Mouse (Mus musculus) embryonic facial prominence, embryonic 13.5 days (tissue): ENCODE measurements around the gene Fnbp1. TPM values are rescaled to one million over a fixed set of nuclear protein-coding genes. Genes with fewer than 3 reads are reported as not detected.
A peak's percentile ranks its signal among the peaks of the same experiment; 100 is the strongest.

Experiments used
- ATAC-seq: fragments of 200-750 bp; cut with Nextera tagmentation; 2 replicates; pipeline ENCODE4 v1.8.0; 2017; ENCODE audit warnings: low read depth; ENCODE audit not compliant: insufficient number of reproducible peaks, insufficient read depth, low FRiP score, low TSS enrichment
- H3K27ac ChIP-seq: fragments of 300-500 bp; sonication (generic); 2 replicates; pipeline ENCODE4 v1.5.1; 2015; ENCODE audit warnings: moderate library complexity, mild to moderate bottlenecking, inconsistent platforms
- H3K27me3 ChIP-seq: fragments of 300-500 bp; sonication (generic); 2 replicates; pipeline ENCODE4 v1.6.1; 2015; ENCODE audit warnings: mild to moderate bottlenecking, inconsistent platforms
- H3K36me3 ChIP-seq: fragments of 300-500 bp; sonication (generic); 2 replicates; pipeline ENCODE4 v1.6.1; 2015; ENCODE audit warnings: mild to moderate bottlenecking, inconsistent platforms
- H3K4me1 ChIP-seq: fragments of 300-500 bp; sonication (generic); 2 replicates; pipeline ENCODE4 v1.6.1; 2015; ENCODE audit warnings: inconsistent platforms
- H3K4me2 ChIP-seq: fragments of 300-500 bp; sonication (generic); 2 replicates; pipeline ENCODE4 v1.6.1; 2015; ENCODE audit warnings: moderate library complexity, mild to moderate bottlenecking, inconsistent platforms
- H3K4me3 ChIP-seq: fragments of 300-500 bp; sonication (generic); 2 replicates; pipeline ENCODE4 v1.5.1; 2015; ENCODE audit warnings: mild to moderate bottlenecking, inconsistent platforms
- H3K9ac ChIP-seq: fragments of 300-500 bp; sonication (generic); 2 replicates; pipeline ENCODE4 v1.6.1; 2015; ENCODE audit warnings: mild to moderate bottlenecking, inconsistent platforms
- H3K9me3 ChIP-seq: fragments of 300-500 bp; sonication (generic); 2 replicates; pipeline ENCODE4 v1.6.1; 2016; ENCODE audit warnings: inconsistent platforms
- WGBS: fragments of 180-500 bp; shearing (Covaris S2); methylation state at CpG from one replicate; pipeline ENCODE4 v1.1.7; 2015; ENCODE audit warnings: mixed read lengths; 5-methylcytosine and 5-hydroxymethylcytosine counted together
- polyA plus RNA-seq: library from polyadenylated mRNA; unstranded; fragments of >200 nt; fragmentation: Nextera tagmentation; extraction: Ambion mirVana; gene quantifications from 2 replicates; pipeline ENCODE4 v1.2.1, GENCODE M21; 2015

Fnbp1 gene
- polyA plus RNA-seq, 1 experiment from 2014 or later, result 29.4 TPM

- no peaks in the 10 kb centered on the region for H3K27me3 ChIP-seq
- no peaks in the 10 kb centered on the region for H3K9me3 ChIP-seq
- H3K4me2 ChIP-seq, result no peak overlapping the region
- H3K36me3 ChIP-seq, result peaks cover 42% of the 10 kb centered on the region
- ATAC-seq, result no peak
- no peak overlapping the region for H3K4me3 ChIP-seq
- no peak overlapping the region for H3K9ac ChIP-seq
- H3K4me1 ChIP-seq, result peaks cover 21% of the 10 kb centered on the region
- WGBS, result 79% methylated on average over 7 of the region's 7 CpGs
- no peak overlapping the region for H3K27ac ChIP-seq
Observed at GRCm38 (mm10) chr2:31147054-31147453, 5.2 kb upstream of the Fnbp1 start.

- peaks cover 33% of the 10 kb centered on the region for H3K36me3 ChIP-seq
- ATAC-seq, result no peak
Observed at GRCm38 (mm10) chr2:31144901-31145300, 3.1 kb upstream of the Fnbp1 start.

GRCm38 (mm10) chr2:31143768-31144695, 2.2 kb upstream of the Fnbp1 start:
- peaks cover 31% of the 10 kb centered on the region for H3K4me1 ChIP-seq
- H3K27ac ChIP-seq, result no peak overlapping the region
- 79% methylated on average over 16 of the region's 16 CpGs for WGBS
- no peaks in the 10 kb centered on the region for H3K9me3 ChIP-seq
- no peaks in the 10 kb centered on the region for H3K27me3 ChIP-seq
- no peak overlapping the region for H3K4me2 ChIP-seq
- ATAC-seq, result no peak
- H3K4me3 ChIP-seq, result no peak overlapping the region
- H3K36me3 ChIP-seq, result peaks cover 25% of the 10 kb centered on the region
- no peak overlapping the region for H3K9ac ChIP-seq

More at GRCm38 (mm10) chr2:31144901-31145300, 3.1 kb upstream of the Fnbp1 start:
- Histone ChIP-seq H3K27me3 (no peaks in the 10 kb centered on the region), H3K27ac (no peak overlapping the region), H3K9ac (no peak overlapping the region), H3K9me3 (no peaks in the 10 kb centered on the region), H3K4me1 (peaks cover 29% of the 10 kb centered on the region), H3K4me3 (no peak overlapping the region), H3K4me2 (no peak overlapping the region)
- WGBS, result 75% methylated on average over 1 of the region's 1 CpGs

- Histone ChIP-seq H3K9ac (no peak overlapping the region), H3K27ac (no peak overlapping the region), H3K27me3 (no peaks in the 10 kb centered on the region), H3K36me3 (peaks cover 21% of the 10 kb centered on the region), H3K4me2 (no peak overlapping the region), H3K4me1 (peaks cover 31% of the 10 kb centered on the region), H3K4me3 (no peak overlapping the region), H3K9me3 (no peaks in the 10 kb centered on the region)
- 72% methylated on average over 6 of the region's 6 CpGs for WGBS
- no peak for ATAC-seq
Observed at GRCm38 (mm10) chr2:31143326-31143725, 1.5 kb upstream of the Fnbp1 start.

- H3K9me3 ChIP-seq, result no peaks in the 10 kb centered on the region
- ATAC-seq, result no peak
- WGBS, result 29% methylated on average over 3 of the region's 3 CpGs
- peak overlapping the region; percentile 51 for H3K27ac ChIP-seq
- peaks cover 32% of the 10 kb centered on the region for H3K4me1 ChIP-seq
- H3K4me2 ChIP-seq, result peak overlapping the region; percentile 92
- peak overlapping the region; percentile 96 for H3K9ac ChIP-seq
- H3K27me3 ChIP-seq, result no peaks in the 10 kb centered on the region
- peaks cover 14% of the 10 kb centered on the region for H3K36me3 ChIP-seq
- H3K4me3 ChIP-seq, result peak overlapping the region; percentile 90
Observed at GRCm38 (mm10) chr2:31142505-31142904, 697 bp upstream of the Fnbp1 start.

- peaks cover 38% of the 10 kb centered on the region for H3K4me1 ChIP-seq
- H3K27ac ChIP-seq, result peak overlapping the region; percentile 88
- H3K4me3 ChIP-seq, result peak overlapping the region; percentile 90
- peak overlapping the region; percentile 96 for H3K9ac ChIP-seq
- WGBS, result under 1% methylated on average over 74 of the region's 78 CpGs
- peak overlapping the region; percentile 92 for H3K4me2 ChIP-seq
- H3K9me3 ChIP-seq, result no peaks in the 10 kb centered on the region
- H3K36me3 ChIP-seq, result peaks cover 4% of the 10 kb centered on the region; the same call in 1 of the 2 replicates
- ATAC-seq, result peak; percentile 73
- no peaks in the 10 kb centered on the region for H3K27me3 ChIP-seq
Observed at GRCm38 (mm10) chr2:31141074-31141866, 538 bp downstream of the Fnbp1 start.

GRCm38 (mm10) chr2:31140772-31141073, 1.1 kb downstream of the Fnbp1 start:
- H3K4me2 ChIP-seq, result peak overlapping the region; percentile 92
- no peaks in the 10 kb centered on the region for H3K9me3 ChIP-seq
- H3K4me1 ChIP-seq, result peaks cover 42% of the 10 kb centered on the region
- peak overlapping the region; percentile 90 for H3K4me3 ChIP-seq
- no peak overlapping the region for H3K27ac ChIP-seq
- no peaks in the 10 kb centered on the region for H3K36me3 ChIP-seq
- peak overlapping the region; percentile 96 for H3K9ac ChIP-seq
- no peaks in the 10 kb centered on the region for H3K27me3 ChIP-seq
- 4% methylated on average over 10 of the region's 10 CpGs for whole genome bisulfite sequencing
- no peak for ATAC-seq

- Histone ChIP-seq H3K27me3 (no peaks in the 10 kb centered on the region), H3K9ac (peak overlapping the region; percentile 96; the same call in 1 of the 2 replicates)
- WGBS, result 79% methylated on average over 12 of the region's 12 CpGs
Observed at GRCm38 (mm10) chr2:31139991-31140771, 1.6 kb downstream of the Fnbp1 start.

GRCm38 (mm10) chr2:31139174-31139632, 2.6 kb downstream of the Fnbp1 start:
- Histone ChIP-seq H3K4me2 (no peak overlapping the region), H3K4me1 (peaks cover 49% of the 10 kb centered on the region), H3K27me3 (no peaks in the 10 kb centered on the region), H3K9ac (no peak overlapping the region), H3K9me3 (no peaks in the 10 kb centered on the region), H3K4me3 (no peak overlapping the region), H3K36me3 (no peaks in the 10 kb centered on the region), H3K27ac (no peak overlapping the region)
- no peak for ATAC-seq
- 80% methylated on average over 10 of the region's 10 CpGs for WGBS

More at GRCm38 (mm10) chr2:31139991-31140771, 1.6 kb downstream of the Fnbp1 start:
- Histone ChIP-seq H3K9me3 (no peaks in the 10 kb centered on the region), H3K4me3 (peak overlapping the region; percentile 90), H3K4me1 (peaks cover 45% of the 10 kb centered on the region), H3K4me2 (peak overlapping the region; percentile 92), H3K27ac (no peak overlapping the region), H3K36me3 (no peaks in the 10 kb centered on the region)
- no peak for ATAC-seq

- WGBS, result 70% methylated on average over 14 of the region's 14 CpGs
Observed at GRCm38 (mm10) chr2:31137018-31137590, 4.7 kb downstream of the Fnbp1 start.

GRCm38 (mm10) chr2:31136338-31136737, 5.5 kb downstream of the Fnbp1 start:
- H3K9ac ChIP-seq, result no peak overlapping the region
- H3K4me2 ChIP-seq, result no peak overlapping the region
- WGBS, result 62% methylated on average over 13 of the region's 13 CpGs
- H3K9me3 ChIP-seq, result no peaks in the 10 kb centered on the region
- no peak for ATAC-seq
- H3K36me3 ChIP-seq, result no peaks in the 10 kb centered on the region
- H3K27ac ChIP-seq, result no peak overlapping the region
- no peak overlapping the region for H3K4me3 ChIP-seq
- no peaks in the 10 kb centered on the region for H3K27me3 ChIP-seq
- H3K4me1 ChIP-seq, result peaks cover 47% of the 10 kb centered on the region

More at GRCm38 (mm10) chr2:31137018-31137590, 4.7 kb downstream of the Fnbp1 start:
- peaks cover 42% of the 10 kb centered on the region for H3K4me1 ChIP-seq
- no peak overlapping the region for H3K27ac ChIP-seq
- H3K4me3 ChIP-seq, result no peak overlapping the region
- no peaks in the 10 kb centered on the region for H3K9me3 ChIP-seq
- ATAC-seq, result no peak
- H3K36me3 ChIP-seq, result no peaks in the 10 kb centered on the region
- 0 out of 2 replicates have a peak overlapping the region, but pooled peaks have one; percentile 11 for H3K9ac ChIP-seq
- no peak overlapping the region for H3K4me2 ChIP-seq
- no peaks in the 10 kb centered on the region for H3K27me3 ChIP-seq
